Mouse (Mus musculus) thymus, adult 18-20 months (tissue): ENCODE measurements around the gene Tmem214.

ENCODE experiments used
- DNase-seq, 2 experiments: peaks; one replicate each; pipeline ENCODE4 v3.0.0; 2022; ENCODE audit warnings: mixed read lengths in 2 of 2

Tmem214 gene

DNA sequence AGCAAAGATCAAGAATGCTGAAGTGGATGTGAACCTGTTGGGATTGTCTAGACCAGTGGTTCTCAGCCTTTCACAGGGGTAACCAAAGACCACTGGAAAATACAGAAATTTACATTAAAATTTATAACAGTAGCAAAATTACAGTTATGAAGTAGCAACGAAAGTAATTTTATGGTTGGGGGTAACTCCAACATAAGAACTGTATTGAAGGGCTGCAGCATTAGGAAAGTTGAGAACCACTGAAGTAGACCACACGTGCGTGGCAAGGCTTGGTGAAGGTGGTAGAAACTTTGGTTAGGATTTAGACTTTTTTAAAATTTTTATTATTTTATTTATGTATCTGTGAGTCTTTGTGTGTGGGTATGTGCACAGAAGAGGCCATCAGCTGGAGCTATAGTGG lies at the start of gene Tmem214:
TSS of gene Tmem214 (plus strand) at position 301 of the 400 bp plus-strand sequence.
- DNase-seq, result no peak

DNA sequence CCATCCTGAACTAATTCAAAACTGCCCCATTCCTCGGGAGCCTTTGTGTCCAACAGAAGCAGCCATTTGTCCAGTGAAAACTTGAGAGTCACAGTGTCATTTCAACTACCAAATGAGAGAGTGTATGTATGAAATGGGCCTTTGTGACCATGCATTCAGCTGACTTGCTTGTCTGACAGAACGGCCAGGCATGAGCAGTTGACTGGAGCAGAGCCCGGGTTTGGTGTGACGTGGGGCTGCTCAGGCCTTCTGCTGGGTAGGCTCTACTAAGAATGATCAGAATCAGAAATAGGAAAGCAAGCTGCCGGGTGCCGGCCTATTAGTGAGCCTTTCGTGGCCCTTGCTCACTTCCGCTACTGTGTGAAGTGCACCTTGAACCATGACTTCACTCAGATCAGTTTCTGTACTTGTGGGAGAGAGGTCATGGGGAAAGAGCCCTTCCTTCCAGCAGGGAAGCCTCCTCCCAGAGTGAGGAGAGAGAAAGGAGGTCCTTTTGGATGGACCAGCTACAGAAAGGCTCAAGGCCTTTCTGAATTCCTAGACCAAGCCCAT lies 49.0 kb upstream of the Tmem214 start:
- DNase-seq, result no peak

DNA sequence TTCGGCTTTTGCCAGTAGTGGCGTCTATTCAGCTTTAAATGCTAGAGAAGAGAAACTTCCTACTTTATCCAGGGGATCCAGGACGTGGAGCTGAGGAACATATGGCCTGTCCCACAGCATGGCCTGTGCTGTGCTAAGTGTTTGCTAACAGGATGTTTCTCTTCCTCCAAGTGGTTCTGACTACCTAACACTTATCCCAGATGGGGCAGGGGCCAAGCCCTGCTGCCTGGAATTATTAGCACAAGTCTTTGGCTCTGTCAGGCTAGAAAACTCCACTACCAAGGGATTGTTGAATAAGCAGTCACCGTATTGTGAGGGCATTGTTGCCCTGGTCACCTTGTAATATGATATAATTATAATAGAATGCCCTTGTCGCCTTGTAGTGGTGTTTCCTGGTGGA lies 45.1 kb upstream of the Tmem214 start:
- no peak for DNase-seq

DNA sequence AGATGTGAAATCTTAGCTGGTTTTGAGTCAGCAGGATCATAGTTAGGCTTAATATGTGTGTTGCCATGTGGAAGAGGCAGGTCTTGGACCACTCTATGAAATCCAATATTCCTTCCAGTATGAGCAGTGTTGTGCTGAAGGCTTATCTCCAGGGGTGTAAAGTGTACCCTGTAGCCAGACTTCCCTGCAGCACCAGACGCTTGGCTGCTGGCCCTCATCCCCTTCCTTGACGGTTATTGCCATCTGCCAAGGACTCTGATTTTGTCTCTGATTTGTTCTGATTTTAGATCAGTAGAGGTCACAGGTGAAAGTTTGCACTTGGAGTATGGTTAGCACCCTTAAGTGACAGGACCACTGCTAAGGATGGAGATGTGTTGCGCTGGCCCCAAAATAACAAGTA lies 44.7 kb upstream of the Tmem214 start:
- no peak for DNase-seq

DNA sequence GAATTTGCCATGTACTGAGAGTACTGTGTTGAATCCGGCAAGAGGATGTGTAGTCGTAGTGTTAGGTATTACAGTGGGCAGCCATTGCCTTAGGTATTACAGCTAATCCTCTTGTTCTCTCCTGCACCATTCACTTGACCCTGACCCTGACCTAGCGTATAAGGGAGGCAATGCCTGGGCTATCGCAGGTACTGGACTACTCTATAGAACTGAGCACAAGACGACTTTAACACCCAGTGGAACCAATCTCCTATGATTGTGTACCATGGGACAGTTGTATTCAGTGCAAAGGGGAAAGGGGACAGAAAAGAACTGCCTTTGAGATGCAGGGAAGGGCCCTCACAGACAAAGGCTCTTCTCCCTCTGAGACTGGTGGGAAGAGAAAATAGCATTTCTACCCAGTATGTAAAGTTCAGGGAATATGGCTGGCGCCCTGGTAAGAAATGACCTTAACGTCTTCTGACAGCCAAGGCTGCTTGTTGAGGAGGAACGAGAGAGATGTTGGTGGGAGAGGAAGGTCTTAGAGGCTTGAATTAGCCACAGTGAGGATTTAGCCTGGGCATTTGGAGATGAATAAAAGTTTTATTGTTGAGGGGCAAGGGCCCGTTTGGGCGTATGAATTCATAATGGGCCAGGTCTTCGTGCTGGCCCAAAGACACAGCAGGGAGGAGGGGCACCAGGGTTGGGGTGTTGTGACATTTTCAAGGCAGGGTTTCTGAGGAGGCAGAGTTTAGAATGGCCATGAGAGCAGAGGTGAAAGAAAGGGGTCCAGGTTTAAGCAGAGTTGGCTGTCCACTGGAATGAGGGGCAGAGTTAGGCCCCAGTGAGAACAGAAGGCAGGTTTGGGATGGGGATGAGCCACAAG lies 43.5 kb upstream of the Tmem214 start:
- DNase-seq, result no peak

DNA sequence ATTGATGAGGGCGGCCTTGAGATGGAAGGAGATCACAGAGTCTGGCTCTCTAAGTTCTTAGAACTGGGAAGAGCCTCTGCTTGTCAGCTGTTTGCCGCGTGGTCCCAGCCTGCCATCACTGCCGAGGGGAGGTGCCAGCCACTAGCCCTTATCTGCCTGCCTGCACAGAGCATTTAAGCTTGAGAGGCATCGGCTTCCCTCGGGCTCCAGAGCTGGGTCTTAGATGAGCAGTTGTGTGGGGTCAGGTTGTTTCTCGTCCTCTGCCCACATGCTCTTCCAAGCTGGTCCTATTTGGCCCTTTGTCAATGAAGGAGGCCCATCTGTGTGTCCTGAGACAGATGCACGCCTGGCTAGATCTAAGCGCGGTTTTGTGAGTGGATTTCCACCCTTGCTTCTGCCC lies 42.6 kb upstream of the Tmem214 start:
- no peak for DNase-seq

DNA sequence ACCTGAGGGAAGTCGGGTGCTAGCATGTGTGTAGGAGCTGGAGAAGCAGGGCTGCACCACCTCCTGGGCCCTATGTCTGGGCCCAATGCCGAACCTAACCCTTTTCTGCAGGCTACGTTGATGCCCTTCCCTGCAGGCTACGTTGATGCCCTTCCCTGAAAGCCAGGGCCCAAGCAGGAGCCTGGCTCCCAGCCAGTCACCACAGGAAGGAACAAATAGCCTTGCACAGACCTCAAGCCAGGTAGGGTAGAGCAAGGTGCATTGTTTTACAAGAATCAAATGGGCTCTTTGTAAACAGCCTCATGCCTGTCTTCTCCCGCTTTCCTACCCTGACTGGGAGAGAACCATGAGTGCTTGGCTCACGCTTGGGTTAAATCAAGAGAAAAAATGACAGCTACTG lies 42.0 kb upstream of the Tmem214 start:
- no peak for DNase-seq

DNA sequence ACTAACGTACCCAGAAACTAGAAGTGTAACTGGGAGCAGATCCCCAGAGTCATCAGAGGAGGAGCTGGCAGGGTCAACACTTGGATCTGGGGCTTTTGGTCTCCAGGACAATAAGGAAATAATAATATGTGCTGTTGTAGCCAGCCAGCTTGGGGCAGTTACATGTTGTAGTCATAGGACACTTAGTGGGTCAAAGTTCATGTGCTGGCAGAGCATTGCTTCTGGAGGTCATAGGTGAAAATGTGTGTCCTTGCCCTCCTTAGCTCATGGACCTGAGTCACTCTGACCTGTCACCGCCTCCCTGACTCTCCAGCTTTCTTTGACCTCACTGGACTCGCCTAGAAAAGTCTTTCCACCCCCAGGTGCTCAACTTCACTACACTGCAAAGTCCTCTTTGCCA lies 34.4 kb upstream of the Tmem214 start:
- DNase-seq, result no peak

DNA sequence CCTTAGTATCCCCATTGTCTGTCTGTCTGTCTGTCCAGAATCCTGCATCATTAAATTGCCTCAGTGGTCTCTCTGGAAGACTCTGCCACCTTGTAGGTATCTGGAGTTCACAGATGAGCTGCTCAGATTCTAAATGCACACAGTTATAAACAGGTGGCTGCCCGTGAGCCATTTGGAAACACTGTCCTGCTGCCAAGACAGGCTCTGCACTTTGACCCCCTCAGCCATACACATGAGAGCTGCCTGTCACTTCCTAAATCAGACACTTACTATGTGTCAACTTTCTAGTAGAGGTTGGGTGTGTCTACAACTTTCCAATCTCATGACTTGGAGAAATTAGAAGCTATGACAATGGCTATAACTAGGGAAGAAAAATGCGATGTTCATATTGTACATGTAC lies 28.1 kb upstream of the Tmem214 start:
- DNase-seq, result no peak

DNA sequence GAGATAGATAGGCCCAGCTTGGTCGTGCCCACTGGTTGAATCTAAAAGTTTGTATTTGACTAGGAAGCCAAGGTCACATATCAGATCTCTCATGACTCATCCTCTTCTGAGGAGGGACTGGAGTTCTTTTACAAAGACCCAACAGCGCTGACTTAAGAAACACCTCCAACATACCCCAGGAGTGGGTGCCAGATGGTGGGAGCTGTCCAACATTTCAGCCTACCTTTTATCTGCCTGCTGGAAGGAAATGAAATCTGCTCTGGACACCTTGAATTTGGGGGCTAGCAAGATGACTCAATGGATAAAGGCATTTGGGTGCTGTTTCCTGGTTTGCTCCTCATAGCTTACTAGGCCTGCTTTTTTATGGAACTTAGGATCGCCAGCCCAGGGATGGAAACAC lies 25.9 kb upstream of the Tmem214 start:
- no peak for DNase-seq

DNA sequence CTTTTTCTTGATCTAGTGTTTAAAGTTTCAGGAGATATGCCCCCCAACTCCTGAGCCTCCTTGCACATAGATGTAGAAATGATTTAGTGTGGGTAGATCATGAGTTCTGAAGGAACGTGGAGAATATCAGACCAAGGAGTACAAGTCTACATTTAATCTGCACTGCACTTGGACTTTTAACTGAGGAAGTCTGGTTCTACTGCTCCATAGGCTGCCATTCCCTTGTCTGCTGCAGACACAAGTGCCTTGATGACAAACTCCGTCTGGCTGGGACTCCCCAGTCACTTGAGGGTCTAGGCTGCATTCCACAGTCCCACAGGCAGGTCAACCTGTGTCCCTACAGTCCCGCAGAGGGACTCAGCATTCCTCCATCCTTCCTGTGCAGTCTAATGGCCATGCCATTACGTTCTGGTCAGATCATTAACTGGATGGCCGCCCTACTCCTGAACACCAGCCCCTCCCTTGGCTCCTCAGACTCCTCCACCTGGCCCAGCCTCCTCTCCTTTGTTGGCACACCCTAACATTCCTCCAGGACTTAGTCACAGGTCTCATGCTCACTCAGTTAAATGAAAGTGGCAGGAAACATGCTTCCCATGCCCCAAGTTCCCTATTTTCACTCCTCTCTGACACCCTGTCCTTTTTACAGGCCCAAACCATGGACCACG lies 17.8 kb upstream of the Tmem214 start:
- DNase-seq, result no peak

DNA sequence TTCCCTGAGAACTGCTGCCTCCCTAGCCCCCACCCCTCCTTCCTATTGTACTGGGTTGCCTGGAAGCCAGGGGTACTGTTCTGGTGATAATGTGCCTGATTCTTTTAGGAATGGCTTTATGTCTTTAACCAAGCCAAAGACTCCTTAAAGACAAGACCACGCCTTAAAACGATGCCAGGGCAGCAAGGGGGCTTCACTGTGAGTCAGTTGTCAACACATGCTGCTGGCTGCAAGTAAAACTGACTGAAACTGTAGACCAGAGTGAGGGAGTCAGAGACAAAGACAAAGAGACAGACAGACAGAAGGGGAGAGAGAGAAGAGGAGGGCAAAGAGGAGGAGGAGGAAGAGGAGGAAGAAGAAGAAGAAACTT lies 17.3 kb upstream of the Tmem214 start:
- DNase-seq, result no peak

DNA sequence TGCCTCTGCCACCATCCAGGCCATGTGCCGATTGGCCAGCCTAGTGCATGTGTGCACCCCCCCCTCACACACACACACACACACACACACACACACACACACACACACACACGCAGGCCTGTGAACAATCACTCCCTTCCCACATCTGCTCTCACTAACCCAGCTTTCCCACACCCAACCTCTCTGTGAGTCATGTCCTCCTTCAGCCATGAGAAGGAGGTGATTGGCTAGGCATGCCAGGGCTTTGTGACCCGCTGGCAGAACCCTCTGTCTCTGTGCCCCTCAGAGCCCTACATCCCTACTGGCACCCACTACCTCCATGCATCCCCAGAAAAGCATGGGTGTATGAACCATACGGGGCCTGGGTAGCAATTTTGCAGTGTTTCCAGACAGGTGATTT lies 14.3 kb upstream of the Tmem214 start:
- no peak for DNase-seq

DNA sequence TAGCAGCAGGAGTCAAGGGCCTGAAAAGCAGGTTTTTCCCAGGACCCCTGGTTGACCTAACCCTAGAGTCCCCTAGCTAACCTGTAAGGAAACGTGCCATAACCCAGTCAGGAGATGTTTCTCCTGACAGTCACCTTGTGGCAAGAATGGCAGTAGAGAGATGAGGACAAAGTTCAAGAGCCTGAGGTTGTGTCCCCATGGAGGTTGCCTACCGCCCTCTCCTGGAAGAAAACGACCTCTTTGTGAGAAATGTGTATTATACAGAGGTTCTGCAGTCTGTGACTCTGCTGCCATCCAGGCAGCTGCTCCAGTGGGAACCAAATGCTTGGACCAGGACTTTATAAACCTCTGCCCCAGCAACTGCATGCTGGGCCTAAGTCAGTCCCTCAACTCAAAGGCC lies 12.1 kb upstream of the Tmem214 start:
- no peak for DNase-seq

DNA sequence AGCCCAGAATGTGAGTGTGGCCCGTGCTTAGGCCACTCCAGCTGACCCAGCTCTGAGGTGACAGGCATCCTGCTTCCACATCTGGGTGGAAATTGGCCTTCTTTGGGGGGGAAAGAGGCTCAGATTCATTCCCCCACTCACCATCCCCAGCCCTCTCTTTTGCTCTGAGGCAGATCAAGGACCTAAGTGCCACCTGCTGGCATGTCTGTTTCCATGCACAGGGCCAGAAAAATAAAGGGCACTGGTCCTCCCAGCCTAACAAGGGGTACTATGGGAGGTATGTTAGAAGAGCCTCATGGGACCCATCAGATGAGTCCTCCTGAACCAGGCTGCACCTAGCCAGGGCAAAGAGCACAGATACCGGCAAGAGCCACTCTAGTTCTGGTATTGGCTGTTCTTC lies 11.7 kb upstream of the Tmem214 start:
- no peak for DNase-seq

DNA sequence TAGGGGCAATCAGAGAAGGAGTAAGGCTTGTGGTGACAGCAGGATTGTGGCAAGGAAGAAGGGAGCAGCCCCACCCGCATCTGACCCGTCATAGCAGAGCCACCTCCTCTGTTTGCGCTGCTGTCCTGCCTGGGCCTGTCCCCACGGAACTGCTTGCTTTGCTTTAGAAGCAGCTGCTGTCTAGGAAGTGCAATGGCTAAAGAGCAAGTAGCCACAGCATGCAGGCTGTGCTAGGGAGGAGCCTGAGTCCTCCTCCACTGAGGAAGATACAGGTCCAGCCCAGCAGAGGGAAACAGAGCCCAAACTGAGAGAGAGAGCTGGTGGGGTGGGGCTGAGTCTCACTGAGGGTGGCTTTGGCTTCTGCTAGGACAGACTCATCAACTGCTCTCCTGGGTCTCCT lies 4.0 kb upstream of the Tmem214 start:
- no peak for DNase-seq

DNA sequence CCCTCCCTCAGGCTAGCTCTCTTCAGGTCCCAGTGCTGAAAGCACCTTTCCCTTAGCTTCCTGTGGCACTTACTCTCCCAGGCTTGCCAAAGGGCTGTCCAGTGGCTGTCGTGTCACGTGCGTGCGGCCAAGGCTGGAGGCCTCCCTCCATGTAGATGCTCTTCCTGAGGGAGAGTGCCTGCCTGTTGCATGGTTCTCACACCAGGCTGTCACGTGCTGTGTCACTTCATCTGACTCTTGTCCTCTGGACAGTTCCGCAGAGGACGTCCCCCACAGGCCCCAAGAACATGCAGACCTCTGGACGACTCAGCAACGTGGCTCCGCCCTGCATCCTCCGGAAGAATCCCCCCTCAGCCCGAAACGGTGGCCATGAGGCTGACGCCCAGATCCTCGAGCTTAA lies 3.5 kb upstream of the Tmem214 start:
- no peak for DNase-seq

DNA sequence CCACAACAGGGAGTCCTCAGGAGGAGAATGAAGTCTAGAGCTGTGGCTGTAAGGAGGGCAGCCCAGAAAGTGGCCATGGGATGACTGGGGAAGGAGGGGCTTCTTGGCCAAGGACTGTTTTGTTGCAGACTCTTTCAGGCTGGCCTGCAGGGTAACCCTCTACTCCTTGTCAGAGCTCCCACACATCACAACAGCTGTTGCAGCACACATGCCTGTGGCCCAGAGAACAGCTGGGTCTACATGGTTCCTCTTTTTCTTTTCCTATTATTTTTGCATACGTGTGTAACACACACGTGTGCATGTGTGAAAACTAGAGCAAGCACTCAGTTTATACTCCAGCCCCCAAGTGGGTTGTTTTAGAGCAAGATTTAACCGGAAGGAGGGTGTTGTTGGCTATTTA lies 941 bp upstream of the Tmem214 start:
- DNase-seq, result no peak

DNA sequence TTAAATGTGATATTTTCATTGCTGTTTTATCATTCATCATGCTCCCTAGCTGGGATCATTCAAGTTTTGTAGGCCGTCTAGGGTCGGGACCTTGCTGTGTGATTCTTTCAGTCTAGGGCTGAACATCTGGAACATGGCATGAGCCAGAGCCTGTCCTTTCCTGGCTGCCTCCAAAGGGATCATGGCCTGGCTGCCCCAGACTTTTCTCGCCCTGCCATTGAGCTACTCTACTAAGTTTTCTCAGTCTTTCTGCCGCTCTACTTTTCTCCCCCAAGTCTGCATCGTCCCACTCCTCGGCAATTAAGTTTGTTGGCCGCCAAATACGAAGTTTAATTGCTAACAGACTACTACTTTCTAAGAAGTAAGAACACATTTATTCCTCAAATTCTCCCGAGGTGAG lies 1.2 kb downstream of the Tmem214 start:
- DNase-seq, result no peak

DNA sequence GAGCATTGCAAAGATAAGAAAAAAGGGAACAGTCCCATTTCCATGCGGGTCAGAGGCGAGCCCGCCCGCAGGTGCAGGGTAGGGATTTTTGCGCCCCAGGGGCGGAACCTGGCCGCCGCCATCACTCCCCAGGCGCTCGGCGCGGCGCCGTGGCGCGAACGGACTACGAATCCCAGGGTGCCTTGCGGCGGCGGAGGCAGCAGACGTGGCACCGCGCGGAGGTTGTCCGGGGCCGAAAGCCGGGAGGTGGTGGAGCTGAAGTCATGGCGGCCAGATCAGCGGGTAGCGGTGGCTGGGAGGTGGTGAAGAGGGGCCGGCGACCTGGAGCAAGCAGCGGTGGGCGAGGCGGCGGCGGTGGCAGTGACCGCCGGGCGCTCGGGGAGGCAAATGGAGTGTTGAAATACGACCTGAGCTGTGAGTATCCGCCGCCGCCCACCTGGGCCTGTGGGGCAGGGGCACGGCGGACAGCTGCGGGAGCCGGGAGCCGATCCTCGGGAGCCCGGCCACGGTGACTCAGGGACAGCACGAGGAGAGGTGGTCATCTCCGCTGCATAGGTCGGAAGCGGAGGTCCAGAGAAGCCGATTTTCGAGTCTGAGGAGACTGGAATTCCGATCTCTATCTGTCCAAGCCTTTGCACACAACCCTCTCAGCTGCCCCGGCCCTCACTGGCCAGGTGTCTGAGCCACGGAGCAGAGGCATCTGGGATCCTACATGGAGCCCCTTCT lies 1.8 kb downstream of the Tmem214 start:
- DNase-seq, result peak; percentile 84 to 85

DNA sequence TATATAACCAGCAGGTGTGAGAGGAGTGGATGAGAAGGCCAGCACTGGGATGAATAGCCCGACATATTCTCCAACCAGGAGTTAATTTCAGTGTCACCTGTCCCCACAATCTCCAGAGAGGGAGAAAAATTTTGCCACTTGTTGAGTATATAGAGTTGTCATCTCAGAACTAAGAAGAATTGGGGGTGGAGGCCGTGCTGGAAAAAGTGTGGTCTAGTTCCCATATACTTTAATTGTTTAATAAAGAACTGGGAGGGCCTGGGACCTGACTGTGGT lies 2.3 kb downstream of the Tmem214 start:
- no peak for DNase-seq

DNA sequence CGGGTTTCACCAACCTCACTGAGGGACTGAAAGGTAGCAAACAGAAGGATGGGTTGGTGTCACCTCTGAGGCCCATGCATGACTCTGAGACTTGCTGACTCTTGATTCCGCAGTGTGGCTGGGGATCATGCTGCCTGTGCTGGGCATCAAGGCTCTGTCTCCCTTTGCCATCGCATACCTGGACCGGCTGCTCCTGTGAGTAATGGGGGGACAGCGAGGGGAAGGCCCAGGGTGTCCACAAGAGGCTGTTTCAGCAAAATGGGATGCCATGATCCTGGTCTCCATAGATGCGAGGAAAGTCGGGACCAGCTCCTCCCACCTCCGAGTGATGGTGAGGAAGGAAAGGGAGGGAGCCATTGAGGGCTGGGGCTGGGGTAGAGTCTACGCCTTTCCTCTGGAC lies 4.8 kb downstream of the Tmem214 start:
- DNase-seq, result no peak

DNA sequence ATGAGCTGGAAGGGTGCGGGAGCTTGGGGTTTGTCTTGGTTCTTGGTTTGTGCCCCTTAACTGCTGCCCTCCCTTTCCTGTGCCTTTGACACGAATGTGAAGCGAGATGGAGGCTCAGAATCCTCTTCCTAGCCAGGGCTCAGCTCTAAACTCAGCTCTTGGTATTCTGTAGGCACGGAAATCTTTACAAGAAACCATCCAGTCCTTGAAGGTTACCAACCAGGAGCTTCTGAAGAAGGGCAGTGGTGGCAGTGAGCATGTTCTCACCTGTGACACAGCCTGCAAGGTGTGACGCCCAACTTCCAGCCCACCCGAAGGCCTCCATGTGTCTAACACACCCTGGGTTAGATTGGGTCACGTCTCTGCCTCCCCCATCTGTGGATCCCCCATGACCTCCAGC lies 6.6 kb downstream of the Tmem214 start:
- no peak for DNase-seq

DNA sequence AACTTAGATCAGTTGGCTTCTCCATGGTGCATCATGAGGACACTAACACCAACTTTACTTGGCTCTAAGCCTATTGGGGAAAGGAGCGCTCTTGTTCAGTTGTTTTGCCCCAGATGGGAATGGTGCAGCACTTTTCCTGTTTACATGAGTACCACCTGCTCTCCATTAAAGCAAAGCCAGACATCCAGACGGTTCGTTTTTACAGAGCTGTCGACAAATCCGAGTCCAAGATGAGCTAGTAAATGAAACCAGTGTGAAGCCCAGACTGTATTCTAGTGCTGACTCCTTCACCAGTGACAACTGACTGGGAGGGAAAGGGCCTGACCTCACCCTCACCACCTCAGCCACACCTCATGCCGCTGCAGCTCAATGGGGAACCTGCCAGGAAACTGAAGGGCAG lies 10.8 kb downstream of the Tmem214 start:
- no peak for DNase-seq
